21 mouse cellular contexts compared by ENCODE assay signal in the genomic region with DNA sequence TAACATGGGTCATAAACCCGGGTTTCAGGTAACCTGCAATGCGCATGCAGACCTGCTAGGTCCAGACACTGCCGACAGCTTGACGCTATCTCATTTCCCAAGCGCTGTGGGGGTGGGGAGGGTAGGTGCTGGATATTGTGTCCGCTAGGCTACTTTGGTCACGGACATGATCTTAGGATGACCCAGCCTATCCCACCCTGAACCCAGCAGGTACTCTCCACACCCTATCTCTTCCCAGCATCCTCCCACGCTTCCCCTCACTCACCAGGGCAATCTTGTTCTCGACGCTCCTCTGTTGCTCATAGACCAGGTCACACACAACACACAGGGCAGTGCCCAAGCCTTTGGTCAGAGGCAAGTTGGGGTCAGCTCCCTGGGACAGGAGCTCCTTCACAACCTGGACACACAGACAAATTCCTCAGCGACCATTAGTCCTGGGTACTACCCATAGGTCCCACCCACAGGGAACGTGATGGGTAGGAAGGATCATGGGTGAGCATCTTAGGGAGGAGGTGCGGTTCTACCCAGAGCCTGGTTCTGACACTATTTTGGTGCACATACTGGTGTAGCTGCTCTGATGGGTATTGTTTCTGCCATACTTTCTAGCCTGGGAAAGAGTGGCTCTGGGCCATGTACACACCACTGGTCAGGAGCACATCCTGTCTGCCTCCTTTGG. TPM values are rescaled to one million over a fixed set of nuclear protein-coding genes. Genes with fewer than 3 reads are reported as not detected.
"Had no signal": no experiment of that assay in that cellular context is flagged by ENCODE, and none has a peak within 500 bp of the region (broad histone marks: within the 10 kb centered on the region; RNA-seq: fewer than 3 reads in every experiment).

No protein-coding gene starts in this region.

- H3K4me1 ChIP-seq: liver, embryonic 13.5 days; neural tube, embryonic 12.5 days; neural tube, embryonic 15.5 days had no signal

- H3K36me3 ChIP-seq: liver, embryonic 13.5 days; neural tube, embryonic 12.5 days; neural tube, embryonic 15.5 days had no signal

- H3K9ac ChIP-seq: liver, embryonic 13.5 days; neural tube, embryonic 12.5 days; neural tube, embryonic 15.5 days had no signal

- H3K27ac ChIP-seq: liver, embryonic 13.5 days; neural tube, embryonic 12.5 days; neural tube, embryonic 15.5 days; stomach, postnatal 0 days had no signal

- DNase-seq: kidney, adult 8-10 months; kidney, postnatal 25 days; layer of hippocampus, adult 9-11 months; liver, embryonic 13.5 days; lung, adult 2 months; lung, postnatal 14 days; lung, postnatal 4 days; midbrain, embryonic 14.5 days; right cerebral cortex, adult 18-20 months; right cerebral cortex, postnatal 14 days; right cerebral cortex, postnatal 4 days; thymus, adult 2 months; thymus, postnatal 14 days; thymus, postnatal 4 days had no signal

- H3K27me3 ChIP-seq: liver, embryonic 13.5 days; neural tube, embryonic 12.5 days; neural tube, embryonic 15.5 days had no signal

- H3K4me3 ChIP-seq: layer of hippocampus, adult 2 months; liver, embryonic 13.5 days; neural tube, embryonic 12.5 days; neural tube, embryonic 15.5 days had no signal

- H3K9me3 ChIP-seq: liver, embryonic 13.5 days; neural tube, embryonic 12.5 days; neural tube, embryonic 15.5 days had no signal

- H3K4me2 ChIP-seq: liver, embryonic 13.5 days; midbrain, embryonic 11.5 days; neural tube, embryonic 12.5 days; neural tube, embryonic 15.5 days had no signal

RNA-seq across cellular contexts. Expression of gene Ankmy1, which starts 24.5 kb away (rescaled TPM):
- polyA plus RNA-seq: liver, adult 2 months; liver, embryonic 13.5 days; liver, embryonic 16.5 days had no signal
